Mouse (Mus musculus): Measurements from ENCODE around the gene Masp1. TPM values are rescaled to one million over a fixed set of nuclear protein-coding genes. Genes with fewer than 3 reads are reported as not detected.

Gene Masp1
- total RNA-seq, 1 experiment = 2.8 TPM

DNA sequence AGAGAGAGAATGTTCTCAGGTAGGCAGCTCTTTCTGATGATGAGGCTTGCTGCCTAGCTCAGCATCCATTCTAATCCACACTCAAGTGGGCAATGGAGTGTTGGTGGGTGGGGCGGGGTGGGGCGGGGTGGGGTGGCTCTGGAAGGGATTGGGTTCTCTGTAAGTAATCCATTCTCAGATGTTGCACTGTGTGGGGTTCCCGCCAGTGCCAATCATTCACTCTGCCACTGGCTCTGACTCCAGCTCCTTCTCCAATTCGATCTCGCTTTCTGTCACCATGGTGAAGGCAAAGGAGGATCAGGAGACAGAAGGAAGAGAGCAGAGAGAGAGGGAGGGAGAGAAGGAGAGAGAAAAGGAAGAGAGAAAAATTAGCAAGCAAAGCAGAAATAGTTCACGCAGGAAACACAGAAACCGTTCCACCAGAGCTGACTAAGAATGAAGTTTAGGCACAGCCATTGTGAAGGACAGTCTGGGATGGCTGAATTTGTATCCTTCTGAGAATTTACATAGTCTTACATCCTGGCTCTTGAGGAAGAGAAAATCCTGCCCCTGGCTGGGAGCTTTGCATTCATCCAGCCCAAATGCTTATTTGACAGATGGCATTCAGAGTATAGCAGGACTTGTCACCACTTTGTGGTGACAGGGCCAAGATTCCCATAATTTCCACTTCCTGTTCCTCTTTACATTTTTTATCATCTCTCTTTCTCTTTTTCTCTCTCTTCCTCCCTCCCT is 40.6 kb downstream of the Masp1 start:
- H3K9me3 ChIP-seq (ENCODE audit: control insufficient read depth, insufficient read depth, low read depth, low read length) = no peaks in the 10 kb centered on the region
- no peak overlapping the region for H3K4me3 ChIP-seq (ENCODE audit: insufficient read depth in 1 of 2, low read depth in 1 of 2, low read length in 2 of 2, poor library complexity in 1 of 2, severe bottlenecking in 1 of 2)
- no peak overlapping the region for H3K27ac ChIP-seq (ENCODE audit: insufficient read depth, low read depth, low read length, poor library complexity, severe bottlenecking)
- no peaks in the 10 kb centered on the region for H3K36me3 ChIP-seq (ENCODE audit: control insufficient read depth, insufficient read depth, low read length, poor library complexity, severe bottlenecking)
- no peak for DNase-seq (ENCODE audit: low read depth, low spot score)
- H3K4me1 ChIP-seq (ENCODE audit: control insufficient read depth in 2 of 2, insufficient read depth in 2 of 2, low read length in 2 of 2, poor library complexity in 1 of 2) = peaks cover 6 to 13% of the 10 kb centered on the region in 2 experiments; a peak in 3 of 4 replicates
- TF ChIP-seq MAFK (IDR thresholded peaks at IDR 0.05; ENCODE audit: insufficient read depth, low read depth, low read length) (no peak), CHD2 (IDR thresholded peaks at IDR 0.05; ENCODE audit: low read depth, low read length) (no peak), ZNF384 (IDR thresholded peaks at IDR 0.05; ENCODE audit: low read depth, low read length) (no peak), HCFC1 (IDR thresholded peaks at IDR 0.05; ENCODE audit: borderline replicate concordance, insufficient read depth, low read length) (no peak), ZC3H11A (IDR thresholded peaks at IDR 0.05; ENCODE audit: borderline replicate concordance, low read depth, low read length) (no peak)
- in situ Hi-C loops (cut with MboI; ENCODE audit: low sequenced_read_pairs in 2 of 2, unreplicated experiment in 2 of 2) = no loop called here
- H3K9ac ChIP-seq (ENCODE audit: insufficient read depth, low read depth, low read length, poor library complexity, severe bottlenecking) = no peak overlapping the region

GRCm38 (mm10) chr16:23476598-23476997 is 44.0 kb downstream of the Masp1 start:
- no peak for TF ChIP-seq MAFK (IDR thresholded peaks at IDR 0.05; ENCODE audit: insufficient read depth, low read depth, low read length)
- no peak for TF ChIP-seq HCFC1 (IDR thresholded peaks at IDR 0.05; ENCODE audit: borderline replicate concordance, insufficient read depth, low read length)
- TF ChIP-seq ZNF384 (IDR thresholded peaks at IDR 0.05; ENCODE audit: low read depth, low read length) = no peak
- no peak for TF ChIP-seq CHD2 (IDR thresholded peaks at IDR 0.05; ENCODE audit: low read depth, low read length)
- TF ChIP-seq ZC3H11A (IDR thresholded peaks at IDR 0.05; ENCODE audit: borderline replicate concordance, low read depth, low read length) = no peak
- H3K9me3 ChIP-seq (ENCODE audit: control insufficient read depth, insufficient read depth, low read depth, low read length) = no peaks in the 10 kb centered on the region
- peaks cover 3 to 8% of the 10 kb centered on the region in 2 experiments; a peak in 3 of 4 replicates for H3K4me1 ChIP-seq (ENCODE audit: control insufficient read depth in 2 of 2, insufficient read depth in 2 of 2, low read length in 2 of 2, poor library complexity in 1 of 2)
- no peak overlapping the region for H3K4me3 ChIP-seq (ENCODE audit: insufficient read depth in 1 of 2, low read depth in 1 of 2, low read length in 2 of 2, poor library complexity in 1 of 2, severe bottlenecking in 1 of 2)
- in situ Hi-C loops (cut with MboI; ENCODE audit: low sequenced_read_pairs in 2 of 2, unreplicated experiment in 2 of 2) = no loop called here
- DNase-seq (ENCODE audit: low read depth, low spot score) = no peak
- H3K36me3 ChIP-seq (ENCODE audit: control insufficient read depth, insufficient read depth, low read length, poor library complexity, severe bottlenecking) = no peaks in the 10 kb centered on the region
- H3K27ac ChIP-seq (ENCODE audit: insufficient read depth, low read depth, low read length, poor library complexity, severe bottlenecking) = no peak overlapping the region
- H3K9ac ChIP-seq (ENCODE audit: insufficient read depth, low read depth, low read length, poor library complexity, severe bottlenecking) = no peak overlapping the region

- in situ Hi-C loops (cut with MboI; ENCODE audit: low sequenced_read_pairs in 2 of 2, unreplicated experiment in 2 of 2) = no loop called here
- DNase-seq (ENCODE audit: low read depth, low spot score) = no peak
- TF ChIP-seq MAFK (IDR thresholded peaks at IDR 0.05; ENCODE audit: insufficient read depth, low read depth, low read length) = no peak
- no peak for TF ChIP-seq HCFC1 (IDR thresholded peaks at IDR 0.05; ENCODE audit: borderline replicate concordance, insufficient read depth, low read length)
- no peak for TF ChIP-seq ZNF384 (IDR thresholded peaks at IDR 0.05; ENCODE audit: low read depth, low read length)
- TF ChIP-seq ZC3H11A (IDR thresholded peaks at IDR 0.05; ENCODE audit: borderline replicate concordance, low read depth, low read length) = no peak
- no peak for TF ChIP-seq CHD2 (IDR thresholded peaks at IDR 0.05; ENCODE audit: low read depth, low read length)
- no peaks in the 10 kb centered on the region for H3K36me3 ChIP-seq (ENCODE audit: control insufficient read depth, insufficient read depth, low read length, poor library complexity, severe bottlenecking)
- no peak overlapping the region for H3K4me3 ChIP-seq (ENCODE audit: insufficient read depth in 1 of 2, low read depth in 1 of 2, low read length in 2 of 2, poor library complexity in 1 of 2, severe bottlenecking in 1 of 2)
- peaks cover 3 to 5% of the 10 kb centered on the region in 2 experiments; a peak in 3 of 4 replicates for H3K4me1 ChIP-seq (ENCODE audit: control insufficient read depth in 2 of 2, insufficient read depth in 2 of 2, low read length in 2 of 2, poor library complexity in 1 of 2)
- no peak overlapping the region for H3K9ac ChIP-seq (ENCODE audit: insufficient read depth, low read depth, low read length, poor library complexity, severe bottlenecking)
- no peak overlapping the region for H3K27ac ChIP-seq (ENCODE audit: insufficient read depth, low read depth, low read length, poor library complexity, severe bottlenecking)
- no peaks in the 10 kb centered on the region for H3K9me3 ChIP-seq (ENCODE audit: control insufficient read depth, insufficient read depth, low read depth, low read length)
These were observed 45.0 kb downstream of the Masp1 start for GRCm38 (mm10) chr16:23475651-23476050.

DNA sequence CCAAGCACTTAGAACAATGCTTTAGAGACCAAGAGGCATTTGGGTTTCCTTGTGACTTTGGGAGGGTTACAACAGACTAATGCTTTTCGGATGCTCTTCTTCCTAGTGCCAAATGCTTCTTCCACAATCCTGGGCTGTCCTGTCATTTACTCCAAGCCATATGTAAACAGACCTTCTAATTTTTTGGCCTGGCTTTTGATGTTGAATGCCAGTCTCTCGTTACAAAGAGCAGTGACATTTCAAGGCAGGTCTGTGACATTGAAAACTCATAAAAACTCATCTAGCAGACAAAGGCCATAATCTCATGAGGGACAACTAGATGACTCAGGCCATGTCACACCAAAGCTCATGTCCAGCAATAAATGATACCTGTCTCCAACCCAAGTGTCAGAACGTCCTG is 48.6 kb downstream of the Masp1 start:
- no peak overlapping the region for H3K4me3 ChIP-seq (ENCODE audit: insufficient read depth in 1 of 2, low read depth in 1 of 2, low read length in 2 of 2, poor library complexity in 1 of 2, severe bottlenecking in 1 of 2)
- TF ChIP-seq ZC3H11A (IDR thresholded peaks at IDR 0.05; ENCODE audit: borderline replicate concordance, low read depth, low read length) (no peak), HCFC1 (IDR thresholded peaks at IDR 0.05; ENCODE audit: borderline replicate concordance, insufficient read depth, low read length) (no peak), ZNF384 (IDR thresholded peaks at IDR 0.05; ENCODE audit: low read depth, low read length) (no peak), MAFK (IDR thresholded peaks at IDR 0.05; ENCODE audit: insufficient read depth, low read depth, low read length) (no peak), CHD2 (IDR thresholded peaks at IDR 0.05; ENCODE audit: low read depth, low read length) (no peak)
- H3K9me3 ChIP-seq (ENCODE audit: control insufficient read depth, insufficient read depth, low read depth, low read length) = no peaks in the 10 kb centered on the region
- no peak overlapping the region for H3K9ac ChIP-seq (ENCODE audit: insufficient read depth, low read depth, low read length, poor library complexity, severe bottlenecking)
- peaks cover 0 to 3% of the 10 kb centered on the region in 2 experiments; a peak in 2 of 4 replicates for H3K4me1 ChIP-seq (ENCODE audit: control insufficient read depth in 2 of 2, insufficient read depth in 2 of 2, low read length in 2 of 2, poor library complexity in 1 of 2)
- no peak for DNase-seq (ENCODE audit: low read depth, low spot score)
- no peak overlapping the region for H3K27ac ChIP-seq (ENCODE audit: insufficient read depth, low read depth, low read length, poor library complexity, severe bottlenecking)
- H3K36me3 ChIP-seq (ENCODE audit: control insufficient read depth, insufficient read depth, low read length, poor library complexity, severe bottlenecking) = no peaks in the 10 kb centered on the region
- in situ Hi-C loops (cut with MboI; ENCODE audit: low sequenced_read_pairs in 2 of 2, unreplicated experiment in 2 of 2) = loop anchor here in 1 of 2 experiments (25.0 kb wide), 1 partner anchor 165 kb away; no protein-coding TSS in a partner anchor
